In genomic region chr11:75423091-75423490, GRCm38 (mm10) we compare ENCODE assay signal across 15 mouse cellular contexts. TPM values are rescaled to one million over a fixed set of nuclear protein-coding genes. Genes with fewer than 3 reads are reported as not detected.
"Had no signal": no experiment of that assay in that cellular context is flagged by ENCODE, and none has a peak within 500 bp of the region (broad histone marks: within the 10 kb centered on the region; RNA-seq: fewer than 3 reads in every experiment).

No protein-coding gene starts in this region.

- H3K9me3 ChIP-seq: kidney, embryonic 15.5 days; neural tube, embryonic 13.5 days; stomach, embryonic 15.5 days had no signal

- H3K36me3 ChIP-seq: kidney, embryonic 15.5 days; neural tube, embryonic 13.5 days; stomach, embryonic 15.5 days had no signal

- H3K27me3 ChIP-seq: kidney, embryonic 15.5 days; neural tube, embryonic 13.5 days; stomach, embryonic 15.5 days had no signal

- H3K9ac ChIP-seq: neural tube, embryonic 13.5 days; stomach, embryonic 15.5 days had no signal

- H3K4me2 ChIP-seq: neural tube, embryonic 13.5 days had no signal

- H3K4me1 ChIP-seq: neural tube, embryonic 13.5 days had no signal

- DNase-seq: kidney, adult 11 months; kidney, postnatal 14 days; left cerebral cortex, postnatal 4 days; lung, adult 18-20 months; midbrain, embryonic 14.5 days; retina, postnatal 1 day; right cerebral cortex, postnatal 4 days; spleen, adult 18-20 months; thymus, adult 2 months; thymus, postnatal 25 days had no signal

- H3K27ac ChIP-seq: kidney, embryonic 15.5 days; neural tube, embryonic 13.5 days; stomach, embryonic 15.5 days had no signal

RNA-seq across cellular contexts. Expression of gene Serpinf1, which starts 0.6 kb away (rescaled TPM):
- total RNA-seq: monocyte, adult 5-6 weeks had no signal

RNA-seq across cellular contexts. Expression of gene Serpinf2, which starts 16.3 kb away (rescaled TPM):
- total RNA-seq: left cerebral cortex, postnatal 10 days had no signal
- polyA plus RNA-seq: midbrain, embryonic 14.5 days had no signal
